Mouse (Mus musculus) CH12.LX (cell line): ENCODE measurements around the gene Il16.

Source experiments
- CHD2 ChIP-seq: IDR thresholded peaks from 2 replicates; pipeline ENCODE4 v1.6.1; 2011; ENCODE audit warnings: low read length, improper control_type of control experiment
- CTCF ChIP-seq, 2 experiments: IDR thresholded peaks in 1 of 2; conservative IDR thresholded peaks in 1 of 2; 2 replicates each; pipeline ENCODE4 v1.5.1; 2011 to 2012; ENCODE audit warnings: low read depth in 2 of 2, low read length in 2 of 2, improper control_type of control experiment in 1 of 2, inconsistent platforms in 1 of 2, mild to moderate bottlenecking in 1 of 2, moderate library complexity in 1 of 2
- E2F4 ChIP-seq: IDR thresholded peaks from 2 replicates; pipeline ENCODE4 v1.6.1; 2011; ENCODE audit warnings: low read depth, low read length, improper control_type of control experiment; ENCODE audit not compliant: insufficient replicate concordance
- EP300 ChIP-seq: IDR thresholded peaks from 2 replicates; pipeline ENCODE4 v1.6.1; 2011; ENCODE audit warnings: low read length, improper control_type of control experiment
- MAX ChIP-seq: IDR thresholded peaks from 2 replicates; pipeline ENCODE4 v1.6.1; 2011; ENCODE audit warnings: low read length, improper control_type of control experiment
- POLR2A ChIP-seq: IDR thresholded peaks from 2 replicates; pipeline ENCODE4 v1.6.1; 2011; ENCODE audit warnings: low read depth, mild to moderate bottlenecking, improper control_type of control experiment, low read length
- RAD21 ChIP-seq: IDR thresholded peaks from 2 replicates; pipeline ENCODE4 v1.6.1; 2011; ENCODE audit warnings: low read depth, mild to moderate bottlenecking, low read length, improper control_type of control experiment, moderate library complexity
- SMC3 ChIP-seq: IDR thresholded peaks from 2 replicates; pipeline ENCODE4 v1.6.1; 2011; ENCODE audit warnings: low read depth, low read length, improper control_type of control experiment
- TCF12 ChIP-seq: IDR thresholded peaks from 2 replicates; pipeline ENCODE4 v1.6.1; 2014; ENCODE audit warnings: low read depth, mild to moderate bottlenecking, inconsistent platforms, low read length, improper control_type of control experiment
- USF2 ChIP-seq: conservative IDR thresholded peaks from 2 replicates; pipeline ENCODE4 v1.6.1; 2011; ENCODE audit warnings: low read depth, low read length, improper control_type of control experiment

- no peak for TF ChIP-seq CTCF (conservative IDR thresholded peaks at IDR 0.05 in 1 of 2, IDR thresholded peaks at IDR 0.05 in 1 of 2; ENCODE audit: low read depth in 2 of 2, low read length in 2 of 2)
- TF ChIP-seq RAD21, result no peak
- no peak for TF ChIP-seq TCF12
- no peak for TF ChIP-seq CHD2
- TF ChIP-seq EP300, result no peak
- no peak for TF ChIP-seq MAX
- no peak for TF ChIP-seq SMC3
- TF ChIP-seq POLR2A, result no peak
- TF ChIP-seq USF2, result no peak
- TF ChIP-seq E2F4, result no peak
Observed at GRCm38 (mm10) chr7:83631073-83631827, 114.3 kb downstream of the Il16 start.
